Mouse (Mus musculus): ENCODE results near the gene Map3k9.

Map3k9 gene

GRCm38 (mm10) chr12:81781105-81781909 is at the start of gene Map3k9:
Gene Map3k9, minus strand, starts transcription at chr12:81781175.
- DNase-seq (ENCODE audit: low spot score) = peak; percentile 95

GRCm38 (mm10) chr12:81828355-81828754 is 47.4 kb upstream of the Map3k9 start:
- DNase-seq (ENCODE audit: low spot score) = no peak

- no peak for DNase-seq (ENCODE audit: low spot score)
Observed at GRCm38 (mm10) chr12:81822778-81823480, 42.0 kb upstream of the Map3k9 start.

GRCm38 (mm10) chr12:81822176-81822575 is 41.2 kb upstream of the Map3k9 start:
- DNase-seq (ENCODE audit: low spot score) = no peak

GRCm38 (mm10) chr12:81820700-81821099 is 39.7 kb upstream of the Map3k9 start:
- DNase-seq (ENCODE audit: low spot score) = no peak

- DNase-seq (ENCODE audit: low spot score) = peak; percentile 66
Observed at GRCm38 (mm10) chr12:81817126-81817505, 36.1 kb upstream of the Map3k9 start.

- peak; percentile 74 for DNase-seq (ENCODE audit: low spot score)
Observed at GRCm38 (mm10) chr12:81816330-81817125, 35.6 kb upstream of the Map3k9 start.

GRCm38 (mm10) chr12:81814742-81815141 is 33.8 kb upstream of the Map3k9 start:
- DNase-seq (ENCODE audit: low spot score) = no peak

GRCm38 (mm10) chr12:81810417-81810816 is 29.4 kb upstream of the Map3k9 start:
- no peak for DNase-seq (ENCODE audit: low spot score)

GRCm38 (mm10) chr12:81808596-81808995 is 27.6 kb upstream of the Map3k9 start:
- DNase-seq (ENCODE audit: low spot score) = no peak

- no peak for DNase-seq (ENCODE audit: low spot score)
Observed at GRCm38 (mm10) chr12:81807953-81808352, 27.0 kb upstream of the Map3k9 start.

- no peak for DNase-seq (ENCODE audit: low spot score)
Observed at GRCm38 (mm10) chr12:81807529-81807837, 26.5 kb upstream of the Map3k9 start.

GRCm38 (mm10) chr12:81806759-81807528 is 26.0 kb upstream of the Map3k9 start:
- peak; percentile 66 for DNase-seq (ENCODE audit: low spot score)

GRCm38 (mm10) chr12:81806114-81806513 is 25.1 kb upstream of the Map3k9 start:
- DNase-seq (ENCODE audit: low spot score) = no peak

- peak; percentile 56 for DNase-seq (ENCODE audit: low spot score)
Observed at GRCm38 (mm10) chr12:81803803-81804202, 22.8 kb upstream of the Map3k9 start.

GRCm38 (mm10) chr12:81803016-81803415 is 22.0 kb upstream of the Map3k9 start:
- DNase-seq (ENCODE audit: low spot score) = no peak

GRCm38 (mm10) chr12:81801134-81801533 is 20.2 kb upstream of the Map3k9 start:
- no peak for DNase-seq (ENCODE audit: low spot score)

GRCm38 (mm10) chr12:81796541-81796940 is 15.6 kb upstream of the Map3k9 start:
- DNase-seq (ENCODE audit: low spot score) = peak; percentile 90

GRCm38 (mm10) chr12:81792511-81793218 is 11.7 kb upstream of the Map3k9 start:
- DNase-seq (ENCODE audit: low spot score) = no peak

- no peak for DNase-seq (ENCODE audit: low spot score)
Observed at GRCm38 (mm10) chr12:81789499-81789898, 8.5 kb upstream of the Map3k9 start.

- DNase-seq (ENCODE audit: low spot score) = peak; percentile 97
Observed at GRCm38 (mm10) chr12:81788672-81789084, 7.7 kb upstream of the Map3k9 start.
